Mouse (Mus musculus) myocyte (in vitro differentiated cells): Measurements from ENCODE around the gene Acot8.

Experiments used
- E2F4 ChIP-seq: IDR thresholded peaks from one replicate; pipeline ENCODE4 v1.6.1; 2011; ENCODE audit warnings: mild to moderate bottlenecking, control low read depth, moderate library complexity; ENCODE audit not compliant: insufficient read depth
- MAX ChIP-seq: IDR thresholded peaks from one replicate; pipeline ENCODE4 v1.6.1; 2011; ENCODE audit warnings: low read depth, mild to moderate bottlenecking, control low read depth
- MYOG ChIP-seq, 3 experiments: IDR thresholded peaks; one replicate each; pipeline ENCODE4 v1.6.1; 2011; ENCODE audit warnings: control low read depth in 2 of 3, low read depth in 2 of 3, mild to moderate bottlenecking in 2 of 3; ENCODE audit not compliant: insufficient read length in 2 of 3, control insufficient read depth in 1 of 3, insufficient read depth in 1 of 3
- POLR2A ChIP-seq: IDR thresholded peaks from one replicate; pipeline ENCODE4 v1.6.1; 2011; ENCODE audit warnings: low read depth, mild to moderate bottlenecking, control low read depth, moderate library complexity; ENCODE audit not compliant: insufficient read length
- USF1 ChIP-seq: IDR thresholded peaks from one replicate; pipeline ENCODE4 v1.6.1; 2011; ENCODE audit warnings: low read depth, mild to moderate bottlenecking, control low read depth, moderate library complexity

DNA sequence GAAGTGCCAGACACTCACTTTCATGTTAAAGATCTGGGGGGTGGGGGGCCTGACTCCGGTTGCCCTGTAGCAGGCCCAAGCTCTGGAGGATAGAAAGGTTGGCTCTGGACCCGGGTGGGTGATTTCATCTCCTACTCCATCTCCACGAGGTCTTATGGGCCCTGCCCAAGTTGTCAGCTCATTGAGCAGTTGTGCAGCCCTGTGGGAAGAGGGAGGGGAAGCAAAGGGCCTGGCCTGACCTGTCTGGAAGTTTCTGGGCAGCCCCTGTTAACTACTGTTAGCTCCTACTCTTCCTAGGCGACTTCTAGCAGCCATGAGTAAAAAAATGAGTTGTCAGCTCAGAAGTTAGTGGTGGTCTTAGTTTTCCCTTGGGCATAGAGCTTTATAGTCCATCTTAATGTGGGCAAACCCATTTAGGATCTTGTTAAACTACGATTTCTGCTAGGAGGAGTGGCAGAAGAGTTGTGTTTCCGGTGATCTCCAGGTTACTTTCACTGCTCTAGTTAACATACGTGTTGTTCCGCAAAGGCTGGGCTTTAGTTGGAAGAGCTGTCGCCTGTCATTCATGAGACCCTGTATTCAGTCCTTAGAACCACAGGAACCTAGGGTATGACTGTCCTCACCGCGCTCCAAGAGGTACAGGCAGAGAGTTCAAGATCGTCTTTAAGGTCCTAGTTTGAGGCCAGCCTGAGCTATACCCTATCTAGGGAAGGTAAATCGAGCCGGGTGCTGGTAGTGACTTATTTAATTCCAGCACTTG, 31.3 kb downstream of the Acot8 start:
- no peak for TF ChIP-seq POLR2A
- no peak for TF ChIP-seq USF1
- TF ChIP-seq MYOG (IDR thresholded peaks at IDR 0.05; ENCODE audit: control insufficient read depth in 1 of 3, insufficient read depth in 1 of 3, insufficient read length in 2 of 3, low read depth in 2 of 3) = no peak
- TF ChIP-seq MAX = no peak
- no peak for TF ChIP-seq E2F4
